Mouse (Mus musculus) retina, postnatal 7 days (tissue): ENCODE results near the gene Rap1a.

Experiments used
- DNase-seq: peaks from one replicate; pipeline ENCODE4 v3.0.0-alpha.2; 2012; ENCODE audit warnings: low read depth, low spot score

Rap1a gene

GRCm38 (mm10) chr3:105806519-105807249 is 5.5 kb upstream of the Rap1a start:
- no peak for DNase-seq

- no peak for DNase-seq
These were observed 2.5 kb upstream of the Rap1a start for GRCm38 (mm10) chr3:105803600-105803999.

- peak; percentile 13 for DNase-seq
These were observed 403 bp downstream of the Rap1a start for GRCm38 (mm10) chr3:105800675-105801190.

- DNase-seq: no peak
These were observed 921 bp downstream of the Rap1a start for GRCm38 (mm10) chr3:105800156-105800674.

GRCm38 (mm10) chr3:105799375-105799774 is 1.8 kb downstream of the Rap1a start:
- no peak for DNase-seq

GRCm38 (mm10) chr3:105798770-105799169 is 2.4 kb downstream of the Rap1a start:
- no peak for DNase-seq

- DNase-seq: no peak
These were observed 3.7 kb downstream of the Rap1a start for GRCm38 (mm10) chr3:105797427-105797826.

GRCm38 (mm10) chr3:105796761-105797160 is 4.4 kb downstream of the Rap1a start:
- DNase-seq: no peak

- no peak for DNase-seq
These were observed 6.8 kb downstream of the Rap1a start for GRCm38 (mm10) chr3:105794309-105794708.

GRCm38 (mm10) chr3:105792309-105792708 is 8.8 kb downstream of the Rap1a start:
- no peak for DNase-seq

GRCm38 (mm10) chr3:105791129-105791528 is 10.0 kb downstream of the Rap1a start:
- DNase-seq: no peak

- no peak for DNase-seq
These were observed 10.8 kb downstream of the Rap1a start for GRCm38 (mm10) chr3:105790338-105790737.

- DNase-seq: no peak
These were observed 11.4 kb downstream of the Rap1a start for GRCm38 (mm10) chr3:105789776-105790175.

GRCm38 (mm10) chr3:105787328-105787727 is 13.8 kb downstream of the Rap1a start:
- DNase-seq: no peak

- no peak for DNase-seq
These were observed 15.3 kb downstream of the Rap1a start for GRCm38 (mm10) chr3:105785865-105786264.

- DNase-seq: no peak
These were observed 17.3 kb downstream of the Rap1a start for GRCm38 (mm10) chr3:105783809-105784208.

GRCm38 (mm10) chr3:105782406-105782805 is 18.7 kb downstream of the Rap1a start:
- no peak for DNase-seq

- DNase-seq: no peak
These were observed 23.1 kb downstream of the Rap1a start for GRCm38 (mm10) chr3:105777997-105778396.

- DNase-seq: no peak
These were observed 26.6 kb downstream of the Rap1a start for GRCm38 (mm10) chr3:105774496-105774895.

GRCm38 (mm10) chr3:105771534-105771933 is 29.6 kb downstream of the Rap1a start:
- no peak for DNase-seq

GRCm38 (mm10) chr3:105770836-105771235 is 30.3 kb downstream of the Rap1a start:
- no peak for DNase-seq

GRCm38 (mm10) chr3:105769380-105769779 is 31.8 kb downstream of the Rap1a start:
- DNase-seq: no peak

- no peak for DNase-seq
These were observed 32.6 kb downstream of the Rap1a start for GRCm38 (mm10) chr3:105768529-105768928.
